Mouse (Mus musculus) adrenal gland, postnatal 25 days (tissue): ENCODE measurements around the gene Tmem81. TPM values are rescaled to one million over a fixed set of nuclear protein-coding genes. Genes with fewer than 3 reads are reported as not detected.

Experiments
- total RNA-seq: library from RNA; stranded (reverse); gene quantifications from 2 replicates; pipeline ENCODE4 v1.2.3, GENCODE M21; 2021

The Tmem81 gene
- total RNA-seq, 1 experiment from 2014 or later: 5.3 TPM

Other genes starting within 250 kb of the Tmem81 start
- gene Klhdc8a, start 207.6 kb upstream of the Tmem81 start, total RNA-seq: 116 and 153 TPM in 2 replicates
- 2.4 and 4.8 TPM in 2 replicates for gene Nuak2, start 190.1 kb upstream of the Tmem81 start, total RNA-seq
- gene Tmcc2, start 114.9 kb upstream of the Tmem81 start, total RNA-seq: 8.4 and 8.6 TPM in 2 replicates
- 20.7 and 26.8 TPM in 2 replicates for gene Dstyk, start 88.7 kb upstream of the Tmem81 start, total RNA-seq
- 36.5 and 42.1 TPM in 2 replicates for gene Rbbp5, start 28.9 kb upstream of the Tmem81 start, total RNA-seq
- gene Cntn2, start 37.0 kb downstream of the Tmem81 start, total RNA-seq: not detected in 2 replicates
- gene Nfasc, start 235.6 kb downstream of the Tmem81 start, total RNA-seq: 2.3 and 5.2 TPM in 2 replicates